Mouse (Mus musculus): ENCODE results near the gene Ube2g2. TPM values are rescaled to one million over a fixed set of nuclear protein-coding genes. Genes with fewer than 3 reads are reported as not detected.

The Ube2g2 gene
- total RNA-seq, 2 experiments from 2014 or later: 69.8 to 88.4 TPM

Small RNAs within 50 kb of the gene (microRNA-seq; reads per million reads assigned to microRNA genes)
- 9.9 to 65.3 reads per million in 2 experiments for gene Mir1930

Other genes starting within 250 kb of the Ube2g2 start
- 100 to 1,000 TPM; 103 to 104 TPM for gene Adarb1, start 204.0 kb upstream of the Ube2g2 start, total RNA-seq (2021)
- gene Fam207a, start 106.5 kb upstream of the Ube2g2 start, total RNA-seq (2021): 10 to 100 TPM; 32.8 to 33.1 TPM
- 1 to 10 TPM; 3.4 to 4.1 TPM for gene Itgb2, start 92.0 kb upstream of the Ube2g2 start, total RNA-seq (2021)
- 10 to 100 TPM; 68.2 to 69.4 TPM for gene Pttg1ip, start 40.6 kb upstream of the Ube2g2 start, total RNA-seq (2021)
- 100 to 1,000 TPM; 116 to 128 TPM for gene Sumo3, start 16.2 kb upstream of the Ube2g2 start, total RNA-seq (2021)
- 10 to 100 TPM; 29.0 to 29.8 TPM for gene Gm49325, start 16.1 kb upstream of the Ube2g2 start, total RNA-seq (2021)
- gene Tspear, start 64.3 kb downstream of the Ube2g2 start, total RNA-seq (2021): not detected
- gene Gm19402, start 68.5 kb downstream of the Ube2g2 start, total RNA-seq (2021): not detected
- not detected for gene Gm9508, start 75.0 kb downstream of the Ube2g2 start, total RNA-seq (2021)
- not detected for gene Gm10272, start 84.4 kb downstream of the Ube2g2 start, total RNA-seq (2021)
- gene Gm10024, start 89.2 kb downstream of the Ube2g2 start, total RNA-seq (2021): not detected
- not detected for gene Gm10142, start 93.5 kb downstream of the Ube2g2 start, total RNA-seq (2021)
- gene Krtap12-1, start 98.3 kb downstream of the Ube2g2 start, total RNA-seq (2021): not detected
- gene Gm10100, start 104.2 kb downstream of the Ube2g2 start, total RNA-seq (2021): not detected
- gene Gm18596, start 120.4 kb downstream of the Ube2g2 start, total RNA-seq (2021): not detected
- gene Gm9736, start 129.1 kb downstream of the Ube2g2 start, total RNA-seq (2021): not detected
- not detected for gene Gm3233, start 137.4 kb downstream of the Ube2g2 start, total RNA-seq (2021)
- not detected for gene Gm3238, start 149.1 kb downstream of the Ube2g2 start, total RNA-seq (2021)
- not detected for gene Gm7138, start 154.7 kb downstream of the Ube2g2 start, total RNA-seq (2021)
- gene Gm3250, start 160.3 kb downstream of the Ube2g2 start, total RNA-seq (2021): not detected
- gene Gm7137, start 165.9 kb downstream of the Ube2g2 start, total RNA-seq (2021): not detected
- gene Gm9639, start 172.8 kb downstream of the Ube2g2 start, total RNA-seq (2021): not detected
- not detected for gene Gm19668, start 176.9 kb downstream of the Ube2g2 start, total RNA-seq (2021)
- gene Gm9507, start 189.6 kb downstream of the Ube2g2 start, total RNA-seq (2021): not detected
- gene Gm2696, start 192.4 kb downstream of the Ube2g2 start, total RNA-seq (2021): not detected
- gene Krtap10-4, start 204.8 kb downstream of the Ube2g2 start, total RNA-seq (2021): not detected
- not detected for gene Krtap10-10, start 213.7 kb downstream of the Ube2g2 start, total RNA-seq (2021)
- gene Gm36176, start 224.5 kb downstream of the Ube2g2 start, total RNA-seq (2021): not detected
- not detected for gene Gm10318, start 230.6 kb downstream of the Ube2g2 start, total RNA-seq (2021)
- not detected for gene Gm3285, start 239.7 kb downstream of the Ube2g2 start, total RNA-seq (2021)